Mouse (Mus musculus) C2C12 (cell line): ENCODE results near the gene Stip1. TPM values are rescaled to one million over a fixed set of nuclear protein-coding genes. Genes with fewer than 3 reads are reported as not detected.
A peak's percentile ranks its signal among the peaks of the same experiment; 100 is the strongest.

Experiments
- H3K27me3 ChIP-seq: one replicate; pipeline ENCODE4 v1.6.1; 2011; ENCODE audit not compliant: control insufficient read depth, insufficient read depth, insufficient read length
- H3K36me3 ChIP-seq: one replicate; pipeline ENCODE4 v1.6.1; 2011; ENCODE audit not compliant: control insufficient read depth, insufficient read depth
- H3K4me3 ChIP-seq: one replicate; pipeline ENCODE4 v1.5.1; 2011; ENCODE audit warnings: mild to moderate bottlenecking, control low read depth; ENCODE audit not compliant: poor library complexity, insufficient read depth, severe bottlenecking
- H3K79me2 ChIP-seq: one replicate; pipeline ENCODE4 v1.6.1; 2011; ENCODE audit not compliant: control insufficient read depth, insufficient read depth
- H3K79me3 ChIP-seq: one replicate; pipeline ENCODE4 v1.6.1; 2011; ENCODE audit warnings: low read depth, control low read depth
- H3ac ChIP-seq: one replicate; pipeline ENCODE3; 2011; ENCODE audit warnings: low read depth; ENCODE audit not compliant: control insufficient read depth, insufficient read length
- CEBPB ChIP-seq: IDR thresholded peaks from one replicate; pipeline ENCODE4 v1.6.1; 2011; ENCODE audit warnings: low read depth, mild to moderate bottlenecking, control low read depth, moderate library complexity
- CTCF ChIP-seq: IDR thresholded peaks from one replicate; pipeline ENCODE4 v1.5.1; 2011; ENCODE audit not compliant: control insufficient read depth, insufficient read depth, insufficient read length
- FOSL1 ChIP-seq: IDR thresholded peaks from one replicate; pipeline ENCODE4 v1.8.0; 2011; ENCODE audit warnings: mild to moderate bottlenecking, low read length; ENCODE audit not compliant: poor library complexity, insufficient read depth, severe bottlenecking
- MAX ChIP-seq: IDR thresholded peaks from one replicate; pipeline ENCODE4 v1.6.1; 2011; ENCODE audit warnings: mild to moderate bottlenecking, control low read depth
- MYOD1 ChIP-seq: IDR thresholded peaks from one replicate; pipeline ENCODE4 v1.6.1; 2011; ENCODE audit warnings: low read depth; ENCODE audit not compliant: control insufficient read depth, insufficient read length
- MYOG ChIP-seq: IDR thresholded peaks from one replicate; pipeline ENCODE4 v1.6.1; 2011; ENCODE audit not compliant: control insufficient read depth, insufficient read length; ENCODE audit errors: extremely low read depth
- USF1 ChIP-seq: IDR thresholded peaks from one replicate; pipeline ENCODE4 v1.6.1; 2011; ENCODE audit warnings: low read depth, mild to moderate bottlenecking, control low read depth, moderate library complexity
- polyA plus RNA-seq: library from polyadenylated mRNA; unstranded; fragments of >200 nt; fragmentation: generic; extraction: Trizol; gene quantifications from one replicate; pipeline ENCODE4 v1.2.1, GENCODE M21; 2012; ENCODE audit warnings: missing spikeins

The Stip1 gene
- polyA plus RNA-seq, 1 experiment, result 309 TPM

DNA sequence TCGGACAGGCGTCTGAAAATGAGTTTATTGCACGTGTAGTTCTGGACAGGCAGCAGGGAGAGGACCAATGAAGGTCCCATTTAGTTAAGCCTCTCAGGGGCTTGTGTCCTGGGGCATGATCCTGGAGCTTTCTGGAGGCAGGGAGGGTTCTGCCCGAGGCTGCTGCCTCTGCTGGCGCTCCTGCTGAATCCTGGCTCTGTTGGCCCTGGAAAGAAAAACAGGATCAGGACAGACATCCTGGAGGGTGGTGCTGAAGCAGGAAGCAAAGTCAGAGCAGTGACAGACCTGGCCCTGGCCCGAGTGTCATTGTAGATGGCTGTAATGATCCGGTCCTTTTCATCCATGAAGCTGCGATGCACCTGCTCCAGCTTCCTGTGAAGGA, 51.9 kb downstream of the Stip1 start:
- H3K4me3 ChIP-seq, result peak overlapping the region; percentile 50
- H3K36me3 ChIP-seq, result peaks cover 14% of the 10 kb centered on the region
- peaks cover 3% of the 10 kb centered on the region for H3K79me3 ChIP-seq
- H3K79me2 ChIP-seq, result peaks cover 12% of the 10 kb centered on the region
- H3ac ChIP-seq, result peak overlapping the region; percentile 72
- no peak for TF ChIP-seq USF1
- TF ChIP-seq FOSL1, result no peak
- no peak for TF ChIP-seq MAX
- TF ChIP-seq MYOD1, result no peak
- TF ChIP-seq CTCF, result no peak
- no peak for TF ChIP-seq MYOG
- no peak for TF ChIP-seq CEBPB
- no peaks in the 10 kb centered on the region for H3K27me3 ChIP-seq

DNA sequence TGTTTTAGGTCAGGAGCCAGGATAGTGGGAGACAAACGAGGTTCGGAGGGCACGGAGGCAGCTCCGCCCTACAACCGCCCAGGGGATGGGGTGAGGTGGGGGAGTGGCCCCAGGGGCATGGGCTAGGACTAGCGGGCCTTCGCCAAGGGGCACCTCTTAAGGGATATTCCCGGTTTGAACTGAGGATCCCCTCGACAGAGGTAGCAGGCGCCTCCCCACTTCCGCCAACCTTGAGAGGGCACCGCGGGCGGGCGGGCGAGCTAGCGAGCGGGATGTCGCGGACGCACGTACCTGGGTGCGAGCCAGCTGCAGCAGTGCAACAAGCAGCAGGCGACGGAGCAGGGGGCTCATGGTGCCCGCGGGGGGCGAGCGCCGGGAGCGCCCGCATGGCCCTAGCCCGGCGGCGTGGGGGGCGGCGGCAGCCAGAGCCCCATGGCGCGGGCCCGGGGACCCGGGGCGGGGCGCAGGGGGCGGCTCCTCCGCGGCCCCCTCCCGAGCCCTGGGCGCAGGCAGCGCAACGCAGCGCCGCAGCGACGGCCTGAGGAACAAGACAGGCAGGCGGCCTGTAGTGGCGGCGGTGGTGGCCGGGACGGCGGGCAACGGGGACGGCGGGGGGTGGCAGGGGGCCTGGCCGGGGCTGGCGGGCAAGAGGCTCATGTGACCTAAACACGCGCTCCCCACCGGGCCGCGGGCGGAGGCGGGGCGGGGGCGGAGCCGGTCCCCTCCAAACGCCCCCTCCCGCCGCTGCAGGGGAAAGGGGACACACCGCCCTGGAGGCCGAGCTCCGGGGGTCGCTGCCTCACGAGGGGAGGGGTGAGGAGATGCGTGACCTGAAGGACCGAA, 52.5 kb downstream of the Stip1 start, which contains the start of gene Vegfb:
TSS of gene Vegfb (minus strand) at position 591 of the 843 bp plus-strand sequence.
- Histone ChIP-seq H3K4me3 (peak within 1 kb of the TSS; percentile 50), H3K27me3 (no peaks in the 10 kb centered on the region), H3K79me3 (peaks cover 3% of the 10 kb centered on the region), H3K79me2 (peaks cover 12% of the 10 kb centered on the region), H3K36me3 (peaks cover 18% of the 10 kb centered on the region), H3ac (peak within 1 kb of the TSS; percentile 72)
- TF ChIP-seq USF1 (no peak), MAX (no peak), CTCF (no peak), CEBPB (no peak), MYOD1 (no peak), MYOG (no peak), FOSL1 (no peak)

DNA sequence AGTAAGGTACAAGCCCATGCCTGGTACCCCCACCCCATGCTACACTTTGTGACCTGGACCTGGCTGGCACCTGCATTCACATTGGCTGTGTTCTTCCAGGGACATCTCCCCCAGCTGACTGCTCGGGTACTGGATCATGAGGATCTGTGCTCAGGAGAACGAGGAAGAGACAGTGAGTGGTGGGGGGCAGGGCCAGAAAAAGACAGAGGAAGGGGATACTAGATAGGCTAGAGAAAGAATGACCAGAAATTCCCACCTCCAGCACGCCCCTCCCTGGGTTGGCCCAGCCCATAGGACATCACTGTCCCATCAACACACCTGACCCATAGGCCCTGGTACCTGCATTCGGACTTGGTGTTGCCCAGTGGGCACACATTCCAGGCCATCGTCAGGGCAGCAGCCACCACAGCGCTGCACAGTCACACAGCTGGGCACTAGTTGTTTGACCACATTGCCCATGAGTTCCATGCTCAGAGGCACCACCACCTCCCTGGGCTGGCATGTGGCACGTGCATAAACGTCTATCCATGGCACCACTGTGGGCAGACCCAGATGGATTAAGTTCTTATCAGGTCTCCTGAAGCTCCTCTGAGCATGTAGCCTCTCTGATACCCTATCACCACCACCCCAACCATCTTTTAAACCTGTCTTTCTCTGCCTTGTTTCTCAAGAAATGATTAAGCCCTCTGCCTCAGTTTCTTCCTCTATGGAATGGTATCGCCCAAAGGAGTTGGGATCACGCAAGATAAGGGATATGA, 53.6 kb downstream of the Stip1 start:
- H3K27me3 ChIP-seq, result no peaks in the 10 kb centered on the region
- H3ac ChIP-seq, result peak overlapping the region; percentile 28
- H3K4me3 ChIP-seq, result peak overlapping the region; percentile 50
- H3K79me2 ChIP-seq, result peaks cover 12% of the 10 kb centered on the region
- peaks cover 23% of the 10 kb centered on the region for H3K36me3 ChIP-seq
- TF ChIP-seq MAX (no peak), CEBPB (no peak)
- peaks cover 3% of the 10 kb centered on the region for H3K79me3 ChIP-seq

DNA sequence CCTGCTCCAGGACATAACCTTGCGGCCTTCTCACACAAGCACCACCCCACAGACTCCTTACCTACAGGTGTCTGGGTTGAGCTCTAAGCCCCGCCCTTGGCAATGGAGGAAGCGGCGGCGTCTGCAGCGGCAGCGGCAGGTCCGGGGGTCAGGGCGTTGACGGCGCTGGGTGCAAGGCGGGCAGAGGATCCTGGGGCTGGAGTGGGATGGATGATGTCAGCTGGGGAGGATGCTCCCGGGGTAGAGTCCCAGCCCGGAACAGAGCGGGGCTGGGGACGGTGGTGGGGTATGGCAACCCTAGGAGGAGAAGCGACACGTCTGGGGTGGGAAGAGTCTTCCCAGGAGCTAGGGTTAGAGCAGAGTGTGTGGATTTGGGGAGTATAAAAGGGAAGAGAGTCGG, 54.5 kb downstream of the Stip1 start:
- peaks cover 3% of the 10 kb centered on the region for H3K79me3 ChIP-seq
- no peak overlapping the region for H3ac ChIP-seq
- TF ChIP-seq USF1 (no peak), MAX (no peak), MYOG (no peak), CEBPB (no peak), FOSL1 (no peak), MYOD1 (no peak), CTCF (no peak)
- peaks cover 23% of the 10 kb centered on the region for H3K36me3 ChIP-seq
- H3K27me3 ChIP-seq, result no peaks in the 10 kb centered on the region
- peaks cover 18% of the 10 kb centered on the region for H3K79me2 ChIP-seq
- no peak overlapping the region for H3K4me3 ChIP-seq

DNA sequence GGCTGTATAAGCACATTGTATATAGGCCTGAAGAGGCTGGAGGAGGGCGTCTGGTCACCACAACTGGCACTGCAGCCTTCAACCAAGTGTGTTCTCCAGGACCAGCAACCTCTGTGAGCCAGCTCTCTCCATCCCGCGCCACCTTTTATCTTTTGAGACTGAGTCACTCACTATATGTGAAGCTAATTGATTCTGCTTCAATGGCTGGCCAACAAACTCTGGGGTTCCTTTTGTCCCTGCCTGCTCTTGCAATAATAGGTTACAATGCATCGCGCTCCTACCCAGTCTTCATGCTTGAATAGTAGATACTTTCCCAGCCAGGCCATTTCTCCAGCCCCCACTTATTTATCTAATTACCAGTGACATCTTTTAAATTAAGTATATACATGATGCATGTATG, 56.1 kb downstream of the Stip1 start:
- TF ChIP-seq USF1, result no peak

DNA sequence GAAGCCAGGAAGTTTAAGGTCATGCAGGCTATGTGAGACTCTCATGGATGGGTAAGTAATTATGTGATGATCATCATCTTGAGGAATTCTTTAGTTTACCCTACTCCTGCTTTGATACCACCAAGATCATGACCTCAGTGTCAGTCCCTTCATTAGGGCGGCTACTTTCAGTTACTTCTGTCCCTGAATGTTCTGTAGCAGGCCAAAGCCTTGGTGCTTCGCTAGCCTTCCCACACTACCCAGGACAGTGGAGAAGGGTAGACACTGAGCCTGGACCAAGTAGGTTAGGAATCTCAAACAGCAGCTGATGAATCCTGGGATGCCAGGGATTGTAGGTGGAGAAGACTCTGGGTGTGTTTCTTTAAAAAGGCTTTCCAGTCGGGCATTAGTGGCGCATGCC, 58.3 kb downstream of the Stip1 start:
- H3K4me3 ChIP-seq, result no peak overlapping the region
- peaks cover 46% of the 10 kb centered on the region for H3K79me2 ChIP-seq
- TF ChIP-seq MYOD1 (no peak), FOSL1 (no peak), MYOG (no peak), MAX (no peak)
- peaks cover 49% of the 10 kb centered on the region for H3K36me3 ChIP-seq
- H3K27me3 ChIP-seq, result no peaks in the 10 kb centered on the region
- no peak overlapping the region for H3ac ChIP-seq
- H3K79me3 ChIP-seq, result peaks cover 22% of the 10 kb centered on the region

More for the DNA sequence above, 56.1 kb downstream of the Stip1 start:
- peaks cover 27% of the 10 kb centered on the region for H3K36me3 ChIP-seq
- peaks cover 3% of the 10 kb centered on the region for H3K79me3 ChIP-seq
- H3K4me3 ChIP-seq, result no peak overlapping the region
- no peak overlapping the region for H3ac ChIP-seq
- no peaks in the 10 kb centered on the region for H3K27me3 ChIP-seq
- H3K79me2 ChIP-seq, result peaks cover 27% of the 10 kb centered on the region
